Mouse (Mus musculus) CH12.LX (cell line): ENCODE measurements around the gene Aptx. TPM values are rescaled to one million over a fixed set of nuclear protein-coding genes. Genes with fewer than 3 reads are reported as not detected.

Experiments used
- DNase-seq: peaks from one replicate; pipeline ENCODE4 v3.0.0-alpha.2; 2013; ENCODE audit errors: extremely low read depth
- H3K27ac ChIP-seq: 2 replicates; pipeline ENCODE4 v1.5.1; 2012; ENCODE audit warnings: low read depth, mild to moderate bottlenecking, control low read depth, moderate library complexity; ENCODE audit not compliant: insufficient read depth
- H3K27me3 ChIP-seq: replicated peaks from 2 replicates; pipeline ENCODE3; 2012; ENCODE audit warnings: inconsistent platforms
- H3K36me3 ChIP-seq, 2 experiments: replicated peaks in 1 of 2; 2 replicates each; pipeline versions ENCODE3 to v1.6.1; 2012; ENCODE audit warnings: inconsistent platforms in 1 of 2, low read length in 1 of 2, mild to moderate bottlenecking in 1 of 2, mixed read lengths in 1 of 2, moderate library complexity in 1 of 2; ENCODE audit not compliant: control insufficient read depth in 1 of 2, insufficient read depth in 1 of 2
- H3K4me1 ChIP-seq, 2 experiments: 2 replicates each; pipeline ENCODE4 v1.6.1; 2012; ENCODE audit warnings: inconsistent platforms in 1 of 2, moderate library complexity in 1 of 2; ENCODE audit not compliant: insufficient read depth in 2 of 2, control insufficient read depth in 1 of 2
- H3K4me2 ChIP-seq: 2 replicates; pipeline ENCODE4 v1.6.1; 2012; ENCODE audit warnings: low read depth, mild to moderate bottlenecking, control low read depth; ENCODE audit not compliant: poor library complexity, insufficient read depth, severe bottlenecking
- H3K4me3 ChIP-seq, 3 experiments: fragments of 150-350 bp in 1 of 3; sonication (generic) in 1 of 3; replicated peaks in 1 of 3; 2 replicates each; pipeline versions ENCODE3 to v1.5.1; 2011 to 2012; ENCODE audit warnings: low read depth in 2 of 3, low read length in 2 of 3, mild to moderate bottlenecking in 2 of 3, moderate library complexity in 2 of 3, control low read depth in 1 of 3, improper control_type of control experiment in 1 of 3, inconsistent platforms in 1 of 3, mixed read lengths in 1 of 3; ENCODE audit not compliant: poor library complexity in 1 of 3
- H3K79me2 ChIP-seq: replicated peaks from 2 replicates; pipeline ENCODE4 v1.6.1; 2012; ENCODE audit warnings: mild to moderate bottlenecking, moderate library complexity; ENCODE audit not compliant: control insufficient read depth, poor library complexity, insufficient read depth, severe bottlenecking; ENCODE audit errors: extremely low read depth
- H3K9ac ChIP-seq: 2 replicates; pipeline ENCODE4 v1.6.1; 2012; ENCODE audit warnings: low read depth, mild to moderate bottlenecking, control low read depth, moderate library complexity; ENCODE audit not compliant: insufficient read depth
- H3K9me3 ChIP-seq: replicated peaks from 2 replicates; pipeline ENCODE3; 2012; ENCODE audit warnings: low read length, inconsistent platforms, mixed read lengths
- CHD2 ChIP-seq: IDR thresholded peaks from 2 replicates; pipeline ENCODE4 v1.6.1; 2011; ENCODE audit warnings: low read length, improper control_type of control experiment
- CTCF ChIP-seq, 2 experiments: IDR thresholded peaks in 1 of 2; conservative IDR thresholded peaks in 1 of 2; 2 replicates each; pipeline ENCODE4 v1.5.1; 2011 to 2012; ENCODE audit warnings: low read depth in 2 of 2, low read length in 2 of 2, improper control_type of control experiment in 1 of 2, inconsistent platforms in 1 of 2, mild to moderate bottlenecking in 1 of 2, moderate library complexity in 1 of 2
- ELF1 ChIP-seq: IDR thresholded peaks from 2 replicates; pipeline ENCODE4 v1.6.1; 2014; ENCODE audit warnings: low read depth, mild to moderate bottlenecking, inconsistent platforms, low read length, improper control_type of control experiment
- EP300 ChIP-seq: IDR thresholded peaks from 2 replicates; pipeline ENCODE4 v1.6.1; 2011; ENCODE audit warnings: low read length, improper control_type of control experiment
- ETS1 ChIP-seq: conservative IDR thresholded peaks from 2 replicates; pipeline ENCODE4 v1.6.1; 2012; ENCODE audit warnings: low read depth, mild to moderate bottlenecking, inconsistent platforms, low read length, improper control_type of control experiment, moderate library complexity
- HCFC1 ChIP-seq: IDR thresholded peaks from 2 replicates; pipeline ENCODE4 v1.6.1; 2012; ENCODE audit warnings: low read depth, mild to moderate bottlenecking, inconsistent platforms, low read length, improper control_type of control experiment
- IRF4 ChIP-seq: IDR thresholded peaks from 2 replicates; pipeline ENCODE4 v1.6.1; 2014; ENCODE audit warnings: low read depth, mild to moderate bottlenecking, inconsistent platforms, low read length, improper control_type of control experiment
- JUN ChIP-seq: IDR thresholded peaks from 2 replicates; pipeline ENCODE4 v1.6.1; 2011; ENCODE audit warnings: low read depth, mild to moderate bottlenecking, low read length, improper control_type of control experiment, moderate library complexity; ENCODE audit not compliant: insufficient read depth
- JUND ChIP-seq: conservative IDR thresholded peaks from 2 replicates; pipeline ENCODE4 v1.6.1; 2011; ENCODE audit warnings: low read depth, low read length, improper control_type of control experiment
- KAT2A ChIP-seq: IDR thresholded peaks from 2 replicates; pipeline ENCODE4 v1.6.1; 2012; ENCODE audit warnings: low read length, improper control_type of control experiment, inconsistent platforms; ENCODE audit not compliant: insufficient replicate concordance
- MAFK ChIP-seq: IDR thresholded peaks from 2 replicates; pipeline ENCODE4 v1.6.1; 2011; ENCODE audit warnings: low read length, improper control_type of control experiment; ENCODE audit not compliant: insufficient replicate concordance
- MAX ChIP-seq: IDR thresholded peaks from 2 replicates; pipeline ENCODE4 v1.6.1; 2011; ENCODE audit warnings: low read length, improper control_type of control experiment
- MAZ ChIP-seq: IDR thresholded peaks from 2 replicates; pipeline ENCODE4 v1.6.1; 2012; ENCODE audit warnings: low read depth, mild to moderate bottlenecking, inconsistent platforms, low read length, improper control_type of control experiment, moderate library complexity
- MEF2A ChIP-seq: IDR thresholded peaks from 2 replicates; pipeline ENCODE4 v1.6.1; 2014; ENCODE audit warnings: low read depth, mild to moderate bottlenecking, inconsistent platforms, low read length, improper control_type of control experiment, borderline replicate concordance
- MXI1 ChIP-seq: IDR thresholded peaks from 2 replicates; pipeline ENCODE4 v1.6.1; 2011; ENCODE audit warnings: mild to moderate bottlenecking, low read depth, low read length, improper control_type of control experiment
- NELFE ChIP-seq: IDR thresholded peaks from 2 replicates; pipeline ENCODE4 v1.6.1; 2011; ENCODE audit warnings: low read depth, low read length, improper control_type of control experiment
- POLR2AphosphoS2 ChIP-seq: IDR thresholded peaks from 2 replicates; pipeline ENCODE4 v1.6.1; 2011; ENCODE audit warnings: low read depth, low read length, improper control_type of control experiment
- RAD21 ChIP-seq: IDR thresholded peaks from 2 replicates; pipeline ENCODE4 v1.6.1; 2011; ENCODE audit warnings: low read depth, mild to moderate bottlenecking, low read length, improper control_type of control experiment, moderate library complexity
- RCOR1 ChIP-seq: conservative IDR thresholded peaks from 2 replicates; pipeline ENCODE4 v1.6.1; 2012; ENCODE audit warnings: low read depth, mild to moderate bottlenecking, inconsistent platforms, low read length, improper control_type of control experiment
- SIN3A ChIP-seq: IDR thresholded peaks from 2 replicates; pipeline ENCODE4 v1.6.1; 2012; ENCODE audit warnings: low read length, improper control_type of control experiment, inconsistent platforms
- TCF12 ChIP-seq: IDR thresholded peaks from 2 replicates; pipeline ENCODE4 v1.6.1; 2014; ENCODE audit warnings: low read depth, mild to moderate bottlenecking, inconsistent platforms, low read length, improper control_type of control experiment
- UBTF ChIP-seq: IDR thresholded peaks from 2 replicates; pipeline ENCODE4 v1.6.1; 2012; ENCODE audit warnings: low read depth, mild to moderate bottlenecking, inconsistent platforms, low read length, improper control_type of control experiment, moderate library complexity
- USF1 ChIP-seq: IDR thresholded peaks from 2 replicates; pipeline ENCODE4 v1.6.1; 2014; ENCODE audit warnings: low read depth, mild to moderate bottlenecking, inconsistent platforms, low read length, improper control_type of control experiment
- USF2 ChIP-seq: conservative IDR thresholded peaks from 2 replicates; pipeline ENCODE4 v1.6.1; 2011; ENCODE audit warnings: low read depth, low read length, improper control_type of control experiment
- ZC3H11A ChIP-seq: IDR thresholded peaks from 2 replicates; pipeline ENCODE4 v1.6.1; 2012; ENCODE audit warnings: low read depth, mild to moderate bottlenecking, inconsistent platforms, low read length, improper control_type of control experiment
- ZKSCAN1 ChIP-seq: IDR thresholded peaks from 2 replicates; pipeline ENCODE4 v1.6.1; 2012; ENCODE audit warnings: low read depth, inconsistent platforms, low read length, improper control_type of control experiment, borderline replicate concordance
- ZMIZ1 ChIP-seq: IDR thresholded peaks from 2 replicates; pipeline ENCODE4 v1.6.1; 2012; ENCODE audit warnings: low read depth, mild to moderate bottlenecking, inconsistent platforms, low read length, improper control_type of control experiment
- ZNF384 ChIP-seq: IDR thresholded peaks from 2 replicates; pipeline ENCODE4 v1.6.1; 2012; ENCODE audit warnings: low read depth, low read length, improper control_type of control experiment, inconsistent platforms
- dilution Hi-C: fragments of 300-500 bp; cut with MboI; formaldehyde crosslinking; loops from 2 replicates; pipeline ENCODE4 v1.14.3; 2020; ENCODE audit warnings: low sequenced_read_pairs; ENCODE audit not compliant: extremely low pct_unique_long_range_greater_than_20kb, extremely low pct_ligation_motif_present
- in situ Hi-C: fragments of 300-500 bp; cut with MboI; formaldehyde crosslinking; loops from 3 replicates; pipeline ENCODE4 v1.14.3; 2019; ENCODE audit warnings: low sequenced_read_pairs, low pct_ligation_motif_present, low pct_unique_long_range_greater_than_20kb, mixed read lengths
- polyA plus RNA-seq: library from polyadenylated mRNA; unstranded; fragments of >175 nt; gene quantifications from 2 replicates; pipeline ENCODE4 v1.2.1, GENCODE M21; 2012; ENCODE audit warnings: low read depth; ENCODE audit not compliant: insufficient read length
- total RNA-seq, 2 experiments: library from RNA; depleted of rRNA; stranded (reverse); fragments of 300-350 nt in 1 of 2; fragments of >200 nt in 1 of 2; gene quantifications; 2 replicates each; pipeline ENCODE4 v1.2.3; 2012 to 2014

The Aptx gene
- total and polyA plus RNA-seq, 3 experiments: 15.1 to 20.2 (median 16.6) TPM

DNA sequence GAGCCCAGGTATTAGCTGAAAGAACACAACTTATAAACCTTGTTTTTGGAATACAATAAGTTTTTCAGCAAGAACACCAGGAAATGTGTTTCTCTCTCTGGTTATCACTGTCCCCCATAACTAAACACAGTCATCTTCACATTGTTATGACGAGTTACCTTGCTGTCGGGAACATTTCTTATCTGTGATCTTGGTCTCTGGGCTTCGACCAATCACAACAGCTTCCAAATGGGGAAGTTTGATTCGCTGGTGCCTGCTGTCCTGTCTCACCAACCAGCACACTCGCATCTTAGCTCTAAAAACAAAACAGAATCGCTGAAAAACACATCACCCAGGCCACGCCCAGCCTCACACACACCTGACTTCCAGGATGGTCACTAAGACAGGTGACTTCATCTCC, 5.9 kb downstream of the Aptx start:
- Histone ChIP-seq H3K4me1 (peaks cover 6 to 10% of the 10 kb centered on the region in 2 experiments), H3K9me3 (no peaks in the 10 kb centered on the region), H3K27ac (no peak overlapping the region), H3K9ac (no peak overlapping the region), H3K27me3 (no peaks in the 10 kb centered on the region), H3K36me3 (peaks cover 35 to 70% of the 10 kb centered on the region in 2 experiments), H3K4me2 (no peak overlapping the region), H3K4me3 (no peak overlapping the region), H3K79me2 (peaks cover 3% of the 10 kb centered on the region; the same call in 1 of the 2 replicates)
- dilution Hi-C loops: no loop called here
- TF ChIP-seq USF1 (no peak), MEF2A (no peak), ETS1 (no peak), UBTF (no peak), EP300 (no peak), ELF1 (no peak), JUND (no peak), MAZ (no peak), KAT2A (no peak), IRF4 (no peak), USF2 (no peak), RAD21 (no peak), ZKSCAN1 (no peak), JUN (no peak), TCF12 (no peak), MAX (no peak), HCFC1 (no peak), NELFE (no peak), ZMIZ1 (no peak)
- no peak for DNase-seq
- in situ Hi-C loops: loop anchor here (25.0 kb wide), 1 partner anchor 560 kb away; the partner anchor contains the start of gene Aco1

DNA sequence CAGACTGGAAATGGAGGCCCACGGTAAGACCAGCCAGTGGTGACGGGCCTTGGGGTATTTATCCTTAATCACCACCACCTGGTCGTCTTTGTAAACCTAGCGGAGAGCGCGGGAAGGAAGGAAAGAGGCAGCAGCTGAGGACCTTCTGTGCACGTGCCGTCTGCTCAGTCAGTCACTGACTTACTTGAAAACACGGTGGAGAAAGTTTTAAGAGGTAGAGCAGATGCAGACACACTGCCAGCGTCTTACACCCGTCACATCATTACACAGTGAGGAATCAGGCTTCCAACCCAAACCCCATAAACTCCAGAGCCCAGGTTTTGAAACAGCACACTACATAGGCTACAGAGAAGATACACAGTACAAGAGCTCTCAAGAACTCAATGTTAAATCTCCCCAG, 11.9 kb downstream of the Aptx start:
- Histone ChIP-seq H3K27ac (no peak overlapping the region), H3K36me3 (peaks cover 52 to 79% of the 10 kb centered on the region in 2 experiments)
- no peak for DNase-seq
- TF ChIP-seq TCF12: no peak
- TF ChIP-seq JUN: no peak
- no peak for TF ChIP-seq MAZ
- TF ChIP-seq SIN3A: no peak
- TF ChIP-seq ZMIZ1: no peak
- no peak for TF ChIP-seq CHD2
- TF ChIP-seq POLR2AphosphoS2: no peak
- TF ChIP-seq MAFK: no peak
- TF ChIP-seq MEF2A: no peak
- TF ChIP-seq ZKSCAN1: no peak
- no peak for TF ChIP-seq MXI1
- TF ChIP-seq CTCF (conservative IDR thresholded peaks at IDR 0.05 in 1 of 2, IDR thresholded peaks at IDR 0.05 in 1 of 2; ENCODE audit: low read depth in 2 of 2, low read length in 2 of 2): no peak
- TF ChIP-seq NELFE: no peak
- no peak for TF ChIP-seq ZNF384
- no peak for TF ChIP-seq ZC3H11A
- no peak for TF ChIP-seq ELF1
- TF ChIP-seq RCOR1: no peak
- TF ChIP-seq USF2: no peak
- no peak for TF ChIP-seq USF1
- TF ChIP-seq, all 38 proteins: peak for 0
- dilution Hi-C loops: no loop called here
- Histone ChIP-seq H3K4me2 (no peak overlapping the region), H3K4me3 (no peak overlapping the region), H3K79me2 (no peaks in the 10 kb centered on the region), H3K27me3 (no peaks in the 10 kb centered on the region), H3K9me3 (no peaks in the 10 kb centered on the region), H3K4me1 (no peaks in the 10 kb centered on the region), H3K9ac (no peak overlapping the region)
- in situ Hi-C loops: loop anchor here (25.0 kb wide), 1 partner anchor 554 kb away; the partner anchor contains the start of gene Aco1
